Mouse (Mus musculus): Measurements from ENCODE around the gene Dhrs4. TPM values are rescaled to one million over a fixed set of nuclear protein-coding genes. Genes with fewer than 3 reads are reported as not detected.

Dhrs4 gene
- polyA plus RNA-seq, 1 experiment, result 44.7 TPM

DNA sequence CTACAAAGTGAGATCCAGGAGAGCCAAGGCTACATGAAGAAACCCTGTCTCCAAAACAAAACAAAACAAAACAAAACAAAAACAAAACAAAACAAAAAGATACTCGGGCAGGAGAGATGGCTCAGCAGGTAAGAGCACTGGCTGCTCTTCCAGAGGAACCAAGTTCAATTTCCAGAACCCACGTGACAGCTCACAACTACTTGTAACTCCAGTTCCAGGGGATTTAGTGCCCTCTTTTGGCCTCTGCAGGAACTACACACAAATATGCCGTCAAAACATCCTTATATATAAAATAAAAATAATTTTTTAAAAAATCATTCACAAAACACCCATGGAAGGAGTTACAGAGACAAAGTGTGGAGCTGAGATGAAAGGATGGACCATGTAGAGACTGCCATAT lies 49.4 kb downstream of the Dhrs4 start:
- no peak for DNase-seq (ENCODE audit: low spot score)

DNA sequence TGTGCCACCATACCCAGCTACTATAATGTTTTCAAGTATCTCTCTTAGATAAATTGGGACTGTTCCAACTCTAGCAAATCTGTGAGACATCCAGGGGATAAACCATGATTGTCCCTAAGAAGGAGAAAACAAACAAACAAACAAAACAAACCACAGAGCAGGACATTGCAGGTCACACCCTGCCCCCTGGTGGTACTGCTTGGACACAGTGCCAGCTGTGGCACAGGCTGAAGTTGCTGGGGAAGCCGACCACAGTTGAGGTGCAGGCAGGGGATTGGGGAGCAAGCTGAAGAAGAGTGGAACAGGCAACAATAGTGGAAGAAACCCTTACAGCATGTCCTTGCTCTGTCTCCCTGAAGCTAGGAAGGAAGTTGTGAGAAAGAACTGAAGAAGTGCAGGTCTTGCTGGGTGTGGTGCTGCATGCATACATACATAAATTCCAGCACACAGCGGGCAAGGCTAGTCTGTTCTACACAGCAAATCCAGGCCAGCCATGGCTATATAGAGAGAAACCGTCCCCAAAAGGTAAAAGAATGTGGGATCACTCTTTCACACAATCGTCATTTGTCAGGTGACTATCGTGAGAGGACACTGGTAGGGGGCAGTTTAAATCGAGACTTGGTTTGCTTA lies 57.7 kb downstream of the Dhrs4 start:
- no peak for DNase-seq (ENCODE audit: low spot score)

Other genes with a start within 250 kb of the Dhrs4 start
- 2.5 and 2.6 TPM in 2 replicates for gene Carmil3, start 11.9 kb downstream of the Dhrs4 start, polyA plus RNA-seq (2012; rRNA removed)
- gene Cpne6, start 31.7 kb downstream of the Dhrs4 start, polyA plus RNA-seq (2012; rRNA removed), result 2.5 and 3.0 TPM in 2 replicates
- gene Nrl, start 46.2 kb downstream of the Dhrs4 start, polyA plus RNA-seq (2012; rRNA removed), result not detected in 2 replicates
- 44.7 and 52.2 TPM in 2 replicates for gene Pck2, start 61.5 kb downstream of the Dhrs4 start, polyA plus RNA-seq (2012; rRNA removed)
- 87.0 and 88.2 TPM in 2 replicates for gene Dcaf11, start 81.2 kb downstream of the Dhrs4 start, polyA plus RNA-seq (2012; rRNA removed)
- 0.55 and 1.1 TPM in 2 replicates for gene A730061H03Rik, start 81.6 kb downstream of the Dhrs4 start, polyA plus RNA-seq (2012; rRNA removed)
- 0.25 TPM in 1 of 2 replicates, not detected in the other for gene Fitm1, start 96.9 kb downstream of the Dhrs4 start, polyA plus RNA-seq (2012; rRNA removed)
- gene Psme1, start 99.4 kb downstream of the Dhrs4 start, polyA plus RNA-seq (2012; rRNA removed), result 136 and 167 TPM in 2 replicates
- 19.3 and 21.2 TPM in 2 replicates for gene Emc9, start 106.5 kb downstream of the Dhrs4 start, polyA plus RNA-seq (2012; rRNA removed)
- 134 and 144 TPM in 2 replicates for gene Psme2, start 112.4 kb downstream of the Dhrs4 start, polyA plus RNA-seq (2012; rRNA removed)
- 15.7 and 20.4 TPM in 2 replicates for gene Rnf31, start 113.0 kb downstream of the Dhrs4 start, polyA plus RNA-seq (2012; rRNA removed)
- gene Irf9, start 124.8 kb downstream of the Dhrs4 start, polyA plus RNA-seq (2012; rRNA removed), result 29.5 and 35.1 TPM in 2 replicates
- 2.8 and 3.3 TPM in 2 replicates for gene Rec8, start 139.3 kb downstream of the Dhrs4 start, polyA plus RNA-seq (2012; rRNA removed)
- gene Ipo4, start 157.2 kb downstream of the Dhrs4 start, polyA plus RNA-seq (2012; rRNA removed), result 79.9 and 83.8 TPM in 2 replicates
- 0.89 and 1.7 TPM in 2 replicates for gene Gm49378, start 159.1 kb downstream of the Dhrs4 start, polyA plus RNA-seq (2012; rRNA removed)
- 46.6 and 47.0 TPM in 2 replicates for gene Tm9sf1, start 165.0 kb downstream of the Dhrs4 start, polyA plus RNA-seq (2012; rRNA removed)
- gene Tssk4, start 171.4 kb downstream of the Dhrs4 start, polyA plus RNA-seq (2012; rRNA removed), result 1.1 and 1.4 TPM in 2 replicates
- gene Mdp1, start 181.8 kb downstream of the Dhrs4 start, polyA plus RNA-seq (2012; rRNA removed), result 37.0 and 42.4 TPM in 2 replicates
- gene Gmpr2, start 193.2 kb downstream of the Dhrs4 start, polyA plus RNA-seq (2012; rRNA removed), result 28.1 and 32.9 TPM in 2 replicates
- 250 and 278 TPM in 2 replicates for gene Nedd8, start 193.4 kb downstream of the Dhrs4 start, polyA plus RNA-seq (2012; rRNA removed)
- 19.2 and 22.9 TPM in 2 replicates for gene Tinf2, start 203.1 kb downstream of the Dhrs4 start, polyA plus RNA-seq (2012; rRNA removed)
- gene Tgm1, start 235.2 kb downstream of the Dhrs4 start, polyA plus RNA-seq (2012; rRNA removed), result 1.1 and 1.4 TPM in 2 replicates
- 25.9 and 34.6 TPM in 2 replicates for gene Rabggta, start 243.5 kb downstream of the Dhrs4 start, polyA plus RNA-seq (2012; rRNA removed)